Mouse (Mus musculus): ENCODE measurements around the gene Rpl18. TPM values are rescaled to one million over a fixed set of nuclear protein-coding genes. Genes with fewer than 3 reads are reported as not detected.
A peak's percentile ranks its signal among the peaks of the same experiment; 100 is the strongest.

The Rpl18 gene
- polyA plus RNA-seq, 1 experiment from 2014 or later = 290 TPM

- Histone ChIP-seq H3K79me2 (ENCODE audit: inconsistent target) (peaks cover 87% of the 10 kb centered on the region), H3K4me3 (ENCODE audit: inconsistent target) (peak overlapping the region; percentile 78), H3K27ac (peak overlapping the region; percentile 58), H3K36me3 (ENCODE audit: inconsistent target) (peaks cover 43% of the 10 kb centered on the region)
- 88% methylated on average over 6 of the region's 6 CpGs for WGBS (ENCODE audit: missing documents)
Measured at GRCm38 (mm10) chr7:45713881-45714520, 1.3 kb upstream of the Rpl18 start.

- H3K79me2 ChIP-seq (ENCODE audit: inconsistent target) = peaks cover 87% of the 10 kb centered on the region
- H3K36me3 ChIP-seq (ENCODE audit: inconsistent target) = peaks cover 43% of the 10 kb centered on the region
- H3K4me3 ChIP-seq (ENCODE audit: inconsistent target) = peak overlapping the region; percentile 78
- H3K27ac ChIP-seq = peak overlapping the region; percentile 58
- WGBS (ENCODE audit: missing documents) = 14% methylated on average over 14 of the region's 14 CpGs
Measured at GRCm38 (mm10) chr7:45714630-45715089, 597 bp upstream of the Rpl18 start.

GRCm38 (mm10) chr7:45715741-45716459 lies 643 bp downstream of the Rpl18 start:
- Histone ChIP-seq H3K36me3 (ENCODE audit: inconsistent target) (peaks cover 35% of the 10 kb centered on the region), H3K27ac (peak overlapping the region; percentile 98), H3K4me3 (ENCODE audit: inconsistent target) (peak overlapping the region; percentile 73), H3K79me2 (ENCODE audit: inconsistent target) (peaks cover 75% of the 10 kb centered on the region)
- 31% methylated on average over 19 of the region's 19 CpGs for WGBS (ENCODE audit: missing documents)

GRCm38 (mm10) chr7:45716460-45716857 lies 1.2 kb downstream of the Rpl18 start:
- Histone ChIP-seq H3K79me2 (ENCODE audit: inconsistent target) (peaks cover 71% of the 10 kb centered on the region), H3K4me3 (ENCODE audit: inconsistent target) (peak overlapping the region; percentile 73), H3K27ac (peak overlapping the region; percentile 98), H3K36me3 (ENCODE audit: inconsistent target) (peaks cover 29% of the 10 kb centered on the region)
- WGBS (ENCODE audit: missing documents) = 65% methylated on average over 3 of the region's 3 CpGs

- Histone ChIP-seq H3K36me3 (ENCODE audit: inconsistent target) (peaks cover 22% of the 10 kb centered on the region), H3K4me3 (ENCODE audit: inconsistent target) (peak overlapping the region; percentile 73), H3K79me2 (ENCODE audit: inconsistent target) (peaks cover 63% of the 10 kb centered on the region), H3K27ac (peak overlapping the region; percentile 98)
- WGBS (ENCODE audit: missing documents) = 5% methylated on average over 31 of the region's 31 CpGs
Measured at GRCm38 (mm10) chr7:45716952-45717917, 2.0 kb downstream of the Rpl18 start.

- Histone ChIP-seq H3K27ac (peak within 1 kb of the TSS; percentile 98), H3K4me3 (ENCODE audit: inconsistent target) (peak within 1 kb of the TSS; percentile 81), H3K79me2 (ENCODE audit: inconsistent target) (peaks cover 56% of the 10 kb centered on the region), H3K36me3 (ENCODE audit: inconsistent target) (peaks cover 15% of the 10 kb centered on the region; the same call in 1 of the 2 replicates)
- WGBS (ENCODE audit: missing documents) = under 1% methylated on average over 41 of the region's 41 CpGs
Measured at GRCm38 (mm10) chr7:45717918-45718297, 2.7 kb downstream of the Rpl18 start, which contains the start of gene Sphk2. Sphk2 (minus strand) TSS chr7:45718002.

GRCm38 (mm10) chr7:45718331-45718730 lies 3.1 kb downstream of the Rpl18 start:
- 0% methylated on average over 20 of the region's 20 CpGs for WGBS (ENCODE audit: missing documents)
- Histone ChIP-seq H3K4me3 (ENCODE audit: inconsistent target) (peak overlapping the region; percentile 81), H3K36me3 (ENCODE audit: inconsistent target) (peaks cover 12% of the 10 kb centered on the region; the same call in 1 of the 2 replicates)

GRCm38 (mm10) chr7:45719180-45719579 lies 3.9 kb downstream of the Rpl18 start:
- H3K4me3 ChIP-seq (ENCODE audit: inconsistent target) = peak overlapping the region; percentile 81; the same call in 1 of the 2 replicates
- H3K27ac ChIP-seq = no peak overlapping the region
- H3K36me3 ChIP-seq (ENCODE audit: inconsistent target) = peaks cover 9% of the 10 kb centered on the region; the same call in 1 of the 2 replicates
- 91% methylated on average over 10 of the region's 10 CpGs for WGBS (ENCODE audit: missing documents)
- H3K79me2 ChIP-seq (ENCODE audit: inconsistent target) = peaks cover 44% of the 10 kb centered on the region

More at GRCm38 (mm10) chr7:45718331-45718730, 3.1 kb downstream of the Rpl18 start:
- H3K27ac ChIP-seq = peak overlapping the region; percentile 98
- H3K79me2 ChIP-seq (ENCODE audit: inconsistent target) = peaks cover 52% of the 10 kb centered on the region

GRCm38 (mm10) chr7:45719738-45720412 lies 4.6 kb downstream of the Rpl18 start:
- H3K27ac ChIP-seq = no peak overlapping the region
- H3K4me3 ChIP-seq (ENCODE audit: inconsistent target) = no peak overlapping the region
- 92% methylated on average over 9 of the region's 16 CpGs for WGBS (ENCODE audit: missing documents)
- H3K36me3 ChIP-seq (ENCODE audit: inconsistent target) = peaks cover 9% of the 10 kb centered on the region; the same call in 1 of the 2 replicates
- H3K79me2 ChIP-seq (ENCODE audit: inconsistent target) = peaks cover 37% of the 10 kb centered on the region

- peaks cover 29% of the 10 kb centered on the region for H3K79me2 ChIP-seq (ENCODE audit: inconsistent target)
Measured at GRCm38 (mm10) chr7:45720413-45721233, 5.4 kb downstream of the Rpl18 start, which contains the start of gene Fam83e. Fam83e (plus strand) TSS chr7:45721212.

GRCm38 (mm10) chr7:45721234-45721571 lies 5.9 kb downstream of the Rpl18 start:
- H3K27ac ChIP-seq = no peak overlapping the region
- H3K4me3 ChIP-seq (ENCODE audit: inconsistent target) = no peak overlapping the region
- peaks cover 27% of the 10 kb centered on the region for H3K79me2 ChIP-seq (ENCODE audit: inconsistent target)
- 89% methylated on average over 7 of the region's 7 CpGs for WGBS (ENCODE audit: missing documents)
- H3K36me3 ChIP-seq (ENCODE audit: inconsistent target) = peaks cover 9% of the 10 kb centered on the region; the same call in 1 of the 2 replicates

More at GRCm38 (mm10) chr7:45720413-45721233, 5.4 kb downstream of the Rpl18 start, which contains the start of gene Fam83e:
- WGBS (ENCODE audit: missing documents) = 82% methylated on average over 6 of the region's 14 CpGs
- Histone ChIP-seq H3K36me3 (ENCODE audit: inconsistent target) (peaks cover 9% of the 10 kb centered on the region; the same call in 1 of the 2 replicates), H3K4me3 (ENCODE audit: inconsistent target) (no peak within 1 kb of the TSS), H3K27ac (no peak within 1 kb of the TSS)

GRCm38 (mm10) chr7:45721642-45722347 lies 6.5 kb downstream of the Rpl18 start:
- WGBS (ENCODE audit: missing documents) = 88% methylated on average over 13 of the region's 13 CpGs
- H3K27ac ChIP-seq = no peak overlapping the region
- H3K36me3 ChIP-seq (ENCODE audit: inconsistent target) = peaks cover 9% of the 10 kb centered on the region; the same call in 1 of the 2 replicates
- H3K4me3 ChIP-seq (ENCODE audit: inconsistent target) = no peak overlapping the region
- H3K79me2 ChIP-seq (ENCODE audit: inconsistent target) = peaks cover 22% of the 10 kb centered on the region
